ENCODE assay signal across 8 mouse cellular contexts in the genomic region with DNA sequence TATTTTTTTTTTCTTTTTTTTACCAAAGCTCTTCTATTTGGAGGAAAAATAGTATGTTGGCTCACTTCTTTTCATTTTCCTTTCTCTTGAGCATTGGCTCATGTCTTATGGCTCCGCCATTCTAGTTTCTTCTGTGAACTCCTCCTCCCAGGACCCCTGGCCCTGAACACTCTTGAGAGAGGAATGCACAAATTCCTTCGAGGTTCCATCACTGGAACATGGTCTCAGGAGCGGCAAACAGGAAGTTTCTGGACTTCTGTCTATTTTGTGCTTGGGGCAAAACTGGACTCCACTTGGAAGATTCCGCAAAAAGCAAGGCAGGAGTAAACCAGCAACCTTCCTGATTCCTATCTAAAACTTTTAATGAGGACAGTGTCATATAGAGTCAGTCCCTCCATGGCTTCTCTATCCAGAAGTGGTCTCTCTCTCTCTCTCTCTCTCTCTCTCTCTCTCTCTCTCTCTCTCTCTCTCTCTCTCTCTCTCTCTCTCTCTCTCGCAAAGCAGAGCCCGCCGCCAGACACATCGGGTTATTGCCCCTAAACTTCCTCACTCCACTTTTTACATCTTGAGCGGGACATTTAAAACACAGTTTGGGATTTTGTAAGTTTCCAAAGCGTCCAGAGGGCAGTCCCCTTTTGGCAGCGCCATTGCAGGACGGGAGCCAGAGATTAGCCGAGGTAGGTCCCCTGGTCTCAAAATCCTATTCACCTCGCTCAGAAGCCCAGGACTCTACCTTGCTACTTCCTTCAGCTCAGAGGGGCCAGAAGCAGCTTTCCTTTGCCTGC. TPM values are rescaled to one million over a fixed set of nuclear protein-coding genes. Genes with fewer than 3 reads are reported as not detected.
DNase-seq lines count a peak whose midpoint lies in the region; ATAC-seq and TF ChIP-seq lines count a peak whose summit lies in the region.

A gene (plus strand): TSS at position 399 of the 785 bp plus-strand sequence.

- intact Hi-C loops in gastrocnemius, postnatal 14 days (cut with DNase I; ENCODE audit: low total_unique reads) = no loop called here

- no peaks in the 10 kb centered on the region for H3K9me3 ChIP-seq in hindbrain, postnatal 0 days (ENCODE audit: low read length)
- H3K9me3 ChIP-seq in liver, embryonic 16.5 days (replicated peaks; ENCODE audit: control insufficient read depth, low read length) = no peaks in the 10 kb centered on the region
- no peaks in the 10 kb centered on the region for H3K9me3 ChIP-seq in stomach, embryonic 15.5 days

- H3K4me1 ChIP-seq in liver, adult 2 months (ENCODE audit: control insufficient read depth, insufficient read depth, low read length) = peaks cover 10% of the 10 kb centered on the region
- H3K4me1 ChIP-seq in bone marrow macrophage, adult 2 months (ENCODE audit: control insufficient read depth, insufficient read depth, low read length) = peaks cover 20% of the 10 kb centered on the region
- H3K4me1 ChIP-seq in hindbrain, postnatal 0 days (ENCODE audit: insufficient read depth, low read length) = peaks cover 9% of the 10 kb centered on the region; the same call in 1 of the 2 replicates
- peaks cover 26% of the 10 kb centered on the region for H3K4me1 ChIP-seq in liver, embryonic 16.5 days (ENCODE audit: control insufficient read depth, low read depth, low read length)
- H3K4me1 ChIP-seq in stomach, embryonic 15.5 days = peaks cover 11% of the 10 kb centered on the region

- H3K27me3 ChIP-seq in liver, adult 2 months (ENCODE audit: control insufficient read depth, insufficient read depth, low read length) = no peaks in the 10 kb centered on the region
- no peaks in the 10 kb centered on the region for H3K27me3 ChIP-seq in hindbrain, postnatal 0 days (ENCODE audit: insufficient read depth, low read length)
- no peaks in the 10 kb centered on the region for H3K27me3 ChIP-seq in liver, embryonic 16.5 days (ENCODE audit: control insufficient read depth, insufficient read depth, low read depth, low read length)
- no peaks in the 10 kb centered on the region for H3K27me3 ChIP-seq in stomach, embryonic 15.5 days (replicated peaks)

- no peaks in the 10 kb centered on the region; the same call in 1 of the 2 replicates for H3K79me2 ChIP-seq in liver, adult 2 months (ENCODE audit: control insufficient read depth, insufficient read depth, low read length)

- peak within 1 kb of the TSS; percentile 69 for H3K4me3 ChIP-seq in liver, adult 2 months (ENCODE audit: insufficient read depth, low read depth, low read length)
- peak within 1 kb of the TSS; percentile 73 for H3K4me3 ChIP-seq in bone marrow macrophage, adult 2 months (ENCODE audit: insufficient read depth, low read length)
- H3K4me3 ChIP-seq in hindbrain, postnatal 0 days (ENCODE audit: low read length) = peak within 1 kb of the TSS; percentile 91
- peak within 1 kb of the TSS; percentile 93 for H3K4me3 ChIP-seq in liver, embryonic 16.5 days (ENCODE audit: low read depth, low read length)
- H3K4me3 ChIP-seq in stomach, embryonic 15.5 days (replicated peaks) = peak within 1 kb of the TSS; percentile 77

- TF ChIP-seq CTCF in liver, adult 2 months (IDR thresholded peaks at IDR 0.05; ENCODE audit: low read depth, low read length) = no peak
- TF ChIP-seq CTCF in bone marrow macrophage, adult 2 months (IDR thresholded peaks at IDR 0.05; ENCODE audit: low read depth, low read length) = no peak
- TF ChIP-seq CTCF in hindbrain, postnatal 0 days (IDR thresholded peaks at IDR 0.05; ENCODE audit: low read depth) = no peak

- DNase-seq in liver, adult 2 months (ENCODE audit: extremely low read depth, low read depth, low spot score) = no peak
- DNase-seq in liver = no peak
- DNase-seq in gastrocnemius, postnatal 14 days = no peak
- no peak for DNase-seq in hindbrain, postnatal 0 days (ENCODE audit: low spot score)
- DNase-seq in ovary, postnatal 14 days (ENCODE audit: low spot score) = no peak

- H3K9ac ChIP-seq in liver, adult 2 months (ENCODE audit: low read depth, low read length) = peak within 1 kb of the TSS; percentile 74
- peak within 1 kb of the TSS; percentile 98 for H3K9ac ChIP-seq in hindbrain, postnatal 0 days (replicated peaks; ENCODE audit: low read length)
- H3K9ac ChIP-seq in liver, embryonic 16.5 days (ENCODE audit: low read depth, low read length) = peak within 1 kb of the TSS; percentile 99
- H3K9ac ChIP-seq in stomach, embryonic 15.5 days = peak within 1 kb of the TSS; percentile 87

- H3K27ac ChIP-seq in liver, adult 2 months (replicated peaks; ENCODE audit: insufficient read depth, low read depth, low read length) = peak within 1 kb of the TSS; percentile 34
- peak within 1 kb of the TSS; percentile 48 for H3K27ac ChIP-seq in bone marrow macrophage, adult 2 months (ENCODE audit: insufficient read depth, low read depth, low read length)
- peak within 1 kb of the TSS; percentile 96 for H3K27ac ChIP-seq in hindbrain, postnatal 0 days
- peak within 1 kb of the TSS; percentile 94 for H3K27ac ChIP-seq in liver, embryonic 16.5 days (ENCODE audit: low read length)
- peak within 1 kb of the TSS; percentile 97 for H3K27ac ChIP-seq in stomach, embryonic 15.5 days

- peaks cover 3% of the 10 kb centered on the region; the same call in 1 of the 2 replicates for H3K36me3 ChIP-seq in liver, adult 2 months (ENCODE audit: control insufficient read depth, insufficient read depth, low read length)
- H3K36me3 ChIP-seq in hindbrain, postnatal 0 days (ENCODE audit: insufficient read depth, low read length) = no peaks in the 10 kb centered on the region
- peaks cover 10% of the 10 kb centered on the region for H3K36me3 ChIP-seq in liver, embryonic 16.5 days (ENCODE audit: control insufficient read depth, insufficient read depth)
- no peaks in the 10 kb centered on the region for H3K36me3 ChIP-seq in stomach, embryonic 15.5 days

- H3K4me2 ChIP-seq in hindbrain, postnatal 0 days (ENCODE audit: low read depth, low read length) = peak within 1 kb of the TSS; percentile 86
- peak within 1 kb of the TSS; percentile 83 for H3K4me2 ChIP-seq in liver, embryonic 16.5 days (ENCODE audit: low read depth, low read length)
- H3K4me2 ChIP-seq in stomach, embryonic 15.5 days = peak within 1 kb of the TSS; percentile 80

- WGBS in liver, adult 2 months = 20% methylated on average over 14 of the region's 14 CpGs
- WGBS in hindbrain, postnatal 0 days = 19% methylated on average over 14 of the region's 14 CpGs
- WGBS in liver, embryonic 16.5 days (ENCODE audit: insufficient replicate concordance) = 15% methylated on average over 14 of the region's 14 CpGs
- 11% methylated on average over 14 of the region's 14 CpGs for WGBS in stomach, embryonic 15.5 days

- no peak for TF ChIP-seq POLR2A in liver, adult 2 months (IDR thresholded peaks at IDR 0.05; ENCODE audit: extremely low read depth, insufficient read depth, low read length)
- no peak for TF ChIP-seq POLR2A in bone marrow macrophage, adult 2 months (IDR thresholded peaks at IDR 0.05; ENCODE audit: borderline replicate concordance, low read depth, low read length)

- ATAC-seq in hindbrain, postnatal 0 days = no peak
- no peak for ATAC-seq in liver, embryonic 16.5 days (ENCODE audit: low read depth)
- no peak for ATAC-seq in stomach, embryonic 15.5 days (ENCODE audit: insufficient read depth, low FRiP score, low read depth)

RNA-seq across cellular contexts. Expression of the gene that starts here (rescaled TPM):
- 22.3 and 26.7 TPM in 2 replicates for total RNA-seq in liver, adult 2 months (2014; rRNA removed)
- polyA plus RNA-seq in liver, adult 2 months (2012; rRNA removed) = 17.2 and 18.0 TPM in 2 replicates
- 43.5 and 50.4 TPM in 2 replicates for polyA plus RNA-seq in bone marrow macrophage, adult 2 months (2012; ENCODE audit: insufficient read depth, insufficient read length, missing spikeins)
- 10 to 100 TPM; 20.1 to 20.6 TPM for total RNA-seq in gastrocnemius, postnatal 14 days (2021)
- 203 and 227 TPM in 2 replicates for total RNA-seq in hindbrain, postnatal 0 days (2014; rRNA removed)
- polyA plus RNA-seq in hindbrain, postnatal 0 days (2015; fragmentation: Nextera tagmentation; extraction: Ambion mirVana) = 231 and 237 TPM in 2 replicates
- polyA plus RNA-seq in liver, embryonic 16.5 days (2015; fragmentation: Nextera tagmentation; extraction: Ambion mirVana) = 79.7 and 82.5 TPM in 2 replicates
- polyA plus RNA-seq in stomach, embryonic 15.5 days (2015; fragmentation: Nextera tagmentation; extraction: Ambion mirVana) = 121 and 123 TPM in 2 replicates

Comparison
In these comparisons a context has a peak if more than half of its experiments do, and no peak if none do; other contexts are left out.
1. H3K27ac ChIP-seq: peak in every context shown above with its lines; median percentile 97 in stomach, embryonic 15.5 days; 96 in hindbrain, postnatal 0 days; 94 in liver, embryonic 16.5 days; 48 in bone marrow macrophage, adult 2 months; 34 in liver, adult 2 months.